Mouse (Mus musculus) cerebellum, adult 2 months (tissue): ENCODE measurements around the gene Topbp1. TPM values are rescaled to one million over a fixed set of nuclear protein-coding genes. Genes with fewer than 3 reads are reported as not detected.
"Not testable (repeated sequence)": the region's sequence is repeated elsewhere in the genome, so short reads cannot be mapped to it uniquely, and the experiment has no call there.

Source experiments
- DNase-seq, 2 experiments: peaks; one replicate each; pipeline ENCODE4 v3.0.0; 2021
- H3K27ac ChIP-seq: fragments of 200-500 bp; 2 replicates; pipeline ENCODE4 v1.5.1; 2012; ENCODE audit warnings: low read length, control low read depth, inconsistent platforms; ENCODE audit not compliant: insufficient read depth
- H3K27me3 ChIP-seq: fragments of 200-500 bp; 2 replicates; pipeline ENCODE4 v1.6.1; 2012; ENCODE audit warnings: inconsistent platforms, mild to moderate bottlenecking, low read length, moderate library complexity; ENCODE audit not compliant: control insufficient read depth, insufficient read depth
- H3K4me1 ChIP-seq: fragments of 200-500 bp; 2 replicates; pipeline ENCODE4 v1.6.1; 2011; ENCODE audit warnings: low read length; ENCODE audit not compliant: control insufficient read depth, insufficient read depth
- H3K4me3 ChIP-seq: fragments of 200-500 bp; replicated peaks from 2 replicates; pipeline ENCODE3; 2011; ENCODE audit warnings: mild to moderate bottlenecking, low read depth, low read length, control low read depth; ENCODE audit not compliant: insufficient read depth
- CTCF ChIP-seq: fragments of 200-500 bp; IDR thresholded peaks from 2 replicates; pipeline ENCODE4 v1.5.1; 2011; ENCODE audit warnings: low read depth, mild to moderate bottlenecking, control low read depth, low read length, moderate library complexity, borderline replicate concordance; ENCODE audit not compliant: insufficient read depth
- POLR2A ChIP-seq: fragments of 200-500 bp; IDR thresholded peaks from 2 replicates; pipeline ENCODE4 v1.6.1; 2011; ENCODE audit warnings: low read length, control low read depth, borderline replicate concordance; ENCODE audit not compliant: insufficient read depth
- WGBS: fragments of 180-500 bp; shearing (Covaris S2); methylation state at CpG from one replicate; pipeline ENCODE4 v1.1.7; 2018; 5-methylcytosine and 5-hydroxymethylcytosine counted together
- polyA plus RNA-seq: library from polyadenylated mRNA; depleted of rRNA; stranded (reverse); fragments of >200 nt; gene quantifications from 2 replicates; pipeline ENCODE4 v1.2.3, GENCODE M21; 2012

Gene Topbp1
- polyA plus RNA-seq, 1 experiment: 14.0 TPM

- H3K27ac ChIP-seq: no peak overlapping the region
- TF ChIP-seq POLR2A (no peak), CTCF (no peak)
- no peaks in the 10 kb centered on the region for H3K4me1 ChIP-seq
- H3K27me3 ChIP-seq: no peaks in the 10 kb centered on the region
- peak in 1 of 2 experiments; percentile 9 for DNase-seq
- 84% methylated on average over 6 of the region's 6 CpGs for WGBS
- H3K4me3 ChIP-seq: no peak overlapping the region
These were observed 4.8 kb downstream of the Topbp1 start for GRCm38 (mm10) chr9:103309832-103310231.

- DNase-seq: no peak
These were observed 19.7 kb downstream of the Topbp1 start for GRCm38 (mm10) chr9:103324678-103325077.

GRCm38 (mm10) chr9:103326449-103326848, 21.4 kb downstream of the Topbp1 start:
- no peaks in the 10 kb centered on the region for H3K27me3 ChIP-seq
- H3K27ac ChIP-seq: no peak overlapping the region
- no peak for DNase-seq
- H3K4me1 ChIP-seq: no peaks in the 10 kb centered on the region
- TF ChIP-seq POLR2A: no peak
- no peak for TF ChIP-seq CTCF
- no peak overlapping the region for H3K4me3 ChIP-seq
- 92% methylated on average over 9 of the region's 9 CpGs for WGBS

More at GRCm38 (mm10) chr9:103324678-103325077, 19.7 kb downstream of the Topbp1 start:
- no peak for TF ChIP-seq CTCF
- no peak for TF ChIP-seq POLR2A
- H3K27me3 ChIP-seq: no peaks in the 10 kb centered on the region
- no peak overlapping the region for H3K4me3 ChIP-seq
- no peaks in the 10 kb centered on the region for H3K4me1 ChIP-seq
- no peak overlapping the region for H3K27ac ChIP-seq
- WGBS: 78% methylated on average over 1 of the region's 2 CpGs

DNA sequence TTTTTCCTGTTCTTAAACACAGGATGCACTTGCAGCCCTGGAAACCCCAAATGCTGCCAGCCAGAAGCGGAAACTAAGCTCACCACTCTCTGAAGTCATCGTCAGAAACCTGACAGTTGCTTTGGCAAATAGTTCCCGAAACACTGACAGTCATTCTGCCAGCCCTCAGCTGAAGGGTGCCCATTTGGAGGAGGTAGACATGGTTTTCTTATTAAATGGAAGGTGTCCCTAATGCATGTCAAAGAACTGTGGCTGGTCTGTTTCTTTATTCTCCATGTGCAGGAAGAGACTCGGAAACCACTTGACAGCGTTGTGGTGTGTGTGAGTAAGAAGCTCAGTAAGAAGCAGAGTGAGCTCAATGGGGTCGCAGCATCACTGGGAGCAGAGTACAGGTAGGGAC, 27.6 kb downstream of the Topbp1 start:
- Histone ChIP-seq H3K27ac (no peak overlapping the region), H3K27me3 (no peaks in the 10 kb centered on the region), H3K4me1 (no peaks in the 10 kb centered on the region), H3K4me3 (no peak overlapping the region)
- WGBS: 86% methylated on average over 6 of the region's 6 CpGs
- DNase-seq: no peak
- TF ChIP-seq CTCF (no peak), POLR2A (no peak)

- TF ChIP-seq POLR2A: no peak
- TF ChIP-seq CTCF: no peak
- Histone ChIP-seq H3K4me1 (no peaks in the 10 kb centered on the region), H3K27me3 (no peaks in the 10 kb centered on the region), H3K27ac (no peak overlapping the region), H3K4me3 (no peak overlapping the region)
- no peak for DNase-seq
These were observed 31.9 kb downstream of the Topbp1 start for GRCm38 (mm10) chr9:103336912-103337311.

DNA sequence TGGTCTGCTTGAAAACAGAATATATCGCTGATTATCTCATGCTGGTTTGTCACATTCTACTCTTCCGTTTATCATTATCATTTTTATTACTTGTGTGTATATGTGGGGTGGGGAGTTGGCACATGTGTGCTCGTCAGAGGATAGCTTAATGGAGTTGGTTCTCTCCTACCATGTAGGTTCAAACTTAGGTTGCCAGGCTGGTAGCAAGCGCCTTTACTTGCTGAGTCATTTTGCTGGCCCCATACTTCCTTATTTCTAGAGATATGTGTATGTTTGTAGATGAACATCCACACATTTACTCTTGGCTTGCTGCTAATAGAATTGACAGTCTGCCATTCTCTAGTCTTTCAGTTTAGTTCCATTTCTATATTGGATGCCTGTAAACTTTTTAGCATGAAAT, 42.0 kb downstream of the Topbp1 start:
- no peak overlapping the region for H3K27ac ChIP-seq
- no peaks in the 10 kb centered on the region; the same call in 1 of the 2 replicates for H3K27me3 ChIP-seq
- TF ChIP-seq CTCF (no peak), POLR2A (no peak)
- H3K4me1 ChIP-seq: no peaks in the 10 kb centered on the region
- DNase-seq: no peak
- no peak overlapping the region for H3K4me3 ChIP-seq
- 85% methylated on average over 4 of the region's 4 CpGs for WGBS

DNA sequence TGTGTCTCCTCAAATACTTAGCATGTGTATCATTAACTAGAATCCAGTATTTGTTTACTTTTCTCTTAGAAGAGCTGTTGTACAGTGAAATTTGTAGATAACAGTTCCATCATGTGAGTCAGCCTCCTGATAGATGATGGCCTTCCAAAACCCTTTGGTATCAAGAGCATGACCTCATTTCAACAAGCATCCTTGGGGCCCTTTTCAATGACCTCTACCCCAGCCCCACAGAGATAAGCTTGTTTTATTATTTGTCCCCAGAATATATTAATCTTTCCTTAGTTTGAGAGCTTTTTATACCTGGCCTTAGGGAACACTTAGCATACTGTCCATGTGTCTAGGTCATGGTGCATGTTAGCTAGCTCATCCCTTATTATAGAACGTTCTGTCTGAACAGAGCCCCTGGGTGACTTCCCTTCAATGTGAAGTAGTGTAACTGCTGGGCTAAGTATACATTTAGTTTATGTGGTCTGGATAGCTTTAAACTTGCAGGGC, 43.0 kb downstream of the Topbp1 start:
- 81% methylated on average over 1 of the region's 1 CpGs for WGBS
- no peak for DNase-seq
- TF ChIP-seq POLR2A (no peak), CTCF (no peak)
- Histone ChIP-seq H3K27me3 (no peaks in the 10 kb centered on the region; the same call in 1 of the 2 replicates), H3K4me3 (no peak overlapping the region), H3K27ac (no peak overlapping the region), H3K4me1 (no peaks in the 10 kb centered on the region)

DNA sequence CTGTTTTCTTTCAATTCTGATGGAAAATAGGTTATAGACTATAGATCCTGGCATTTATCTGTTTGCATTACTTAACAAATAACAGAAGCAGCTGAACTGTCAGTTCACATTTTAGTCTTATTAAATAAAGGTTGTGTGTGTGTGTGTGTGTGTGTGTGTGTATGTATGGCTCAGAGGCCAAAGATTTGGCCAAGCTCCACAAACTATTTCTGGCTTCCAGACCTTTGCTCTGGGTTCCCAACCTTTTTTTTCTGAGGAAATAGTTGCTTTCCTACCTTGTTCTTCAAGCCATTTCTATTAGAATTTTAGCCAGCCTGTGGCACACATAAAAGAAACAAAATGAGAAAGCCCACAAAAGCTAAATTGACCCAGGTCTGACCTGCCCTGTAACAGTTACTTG, 43.8 kb downstream of the Topbp1 start:
- H3K27me3 ChIP-seq: no peaks in the 10 kb centered on the region; the same call in 1 of the 2 replicates
- no peaks in the 10 kb centered on the region for H3K4me1 ChIP-seq
- no peak overlapping the region for H3K27ac ChIP-seq
- DNase-seq: no peak
- TF ChIP-seq POLR2A: no peak
- no peak for TF ChIP-seq CTCF
- no peak overlapping the region for H3K4me3 ChIP-seq

DNA sequence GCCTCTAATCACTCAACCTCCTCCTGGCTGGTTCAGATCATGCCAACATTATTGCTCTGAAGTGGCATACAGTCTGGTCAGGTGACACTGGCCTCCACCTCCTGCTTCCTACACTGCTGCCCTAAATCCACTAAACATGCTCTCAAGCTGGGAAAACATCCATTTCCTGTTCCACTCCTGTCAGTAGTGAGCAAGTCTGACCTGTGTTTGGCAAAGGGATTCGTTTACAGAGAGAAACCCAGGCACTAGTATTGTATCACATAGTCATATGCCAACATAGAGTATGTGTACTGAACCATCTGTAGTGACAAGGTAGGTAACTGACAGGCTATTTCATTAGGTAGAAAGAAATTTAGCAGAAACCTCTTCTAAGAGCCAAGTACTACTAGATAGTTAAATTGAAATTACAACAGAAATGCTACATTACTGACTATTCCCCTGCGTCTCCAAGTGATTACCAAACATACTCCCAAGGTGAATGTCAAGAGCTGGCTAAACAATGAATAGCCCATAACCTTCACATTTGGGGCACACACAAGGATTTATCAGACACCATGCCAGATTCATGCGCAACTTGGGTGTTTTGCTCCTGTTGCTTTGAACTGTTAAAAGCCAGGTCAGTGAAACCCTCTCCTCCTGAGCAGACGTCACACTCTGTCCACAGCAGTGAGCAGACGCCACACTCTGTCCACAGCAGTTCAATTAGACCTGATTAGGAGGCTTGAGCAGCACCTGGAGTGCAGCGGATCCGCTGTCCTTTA, 48.7 kb downstream of the Topbp1 start:
- not testable (repeated sequence) for H3K27me3 ChIP-seq, H3K27ac ChIP-seq, H3K4me3 ChIP-seq, DNase-seq, H3K4me1 ChIP-seq
- 84% methylated on average over 7 of the region's 7 CpGs for WGBS
